Mouse (Mus musculus): ENCODE results near the gene Gm28047. TPM values are rescaled to one million over a fixed set of nuclear protein-coding genes. Genes with fewer than 3 reads are reported as not detected.
A peak's percentile ranks its signal among the peaks of the same experiment; 100 is the strongest.

The Gm28047 gene
- polyA plus RNA-seq, 1 experiment from 2014 or later = not detected

DNA sequence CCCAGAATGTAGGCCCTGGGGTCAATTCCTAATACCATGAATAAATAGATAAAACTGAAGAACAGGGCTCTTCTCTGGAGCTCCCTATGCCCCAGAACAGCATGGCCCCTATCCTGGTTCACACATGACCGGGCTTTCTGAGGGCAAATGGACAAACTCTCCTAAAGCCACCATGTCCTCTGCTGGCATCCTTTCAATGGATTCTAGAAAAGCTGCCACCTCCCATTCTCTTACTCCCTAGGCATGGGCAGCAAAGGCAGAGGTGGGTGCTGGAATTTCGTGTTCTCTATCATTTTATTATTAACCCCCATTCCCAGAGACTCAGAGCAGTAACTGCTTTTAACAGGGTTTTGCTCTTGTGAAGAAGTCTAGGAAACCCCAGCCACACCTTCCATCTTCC is 109.6 kb downstream of the Gm28047 start:
- Histone ChIP-seq H3K36me3 (ENCODE audit: control insufficient read depth, insufficient read depth, low read length) (no peaks in the 10 kb centered on the region), H3K4me3 (ENCODE audit: low read depth, low read length) (no peak overlapping the region), H3K9ac (replicated peaks; ENCODE audit: low read depth, low read length) (no peak overlapping the region), H3K27ac (ENCODE audit: low read length) (no peak overlapping the region), H3K9me3 (ENCODE audit: control insufficient read depth, low read depth, low read length) (no peaks in the 10 kb centered on the region), H3K4me1 (ENCODE audit: control insufficient read depth, insufficient read depth, low read length) (peaks cover 26% of the 10 kb centered on the region), H3K27me3 (ENCODE audit: control insufficient read depth, insufficient read depth, low read length) (no peaks in the 10 kb centered on the region), H3K4me2 (replicated peaks; ENCODE audit: low read depth, low read length) (peak overlapping the region; percentile 69)
- 90% methylated on average over 2 of the region's 2 CpGs for WGBS
- ATAC-seq (ENCODE audit: insufficient number of reproducible peaks, insufficient read depth, low FRiP score, low read depth) = no peak

DNA sequence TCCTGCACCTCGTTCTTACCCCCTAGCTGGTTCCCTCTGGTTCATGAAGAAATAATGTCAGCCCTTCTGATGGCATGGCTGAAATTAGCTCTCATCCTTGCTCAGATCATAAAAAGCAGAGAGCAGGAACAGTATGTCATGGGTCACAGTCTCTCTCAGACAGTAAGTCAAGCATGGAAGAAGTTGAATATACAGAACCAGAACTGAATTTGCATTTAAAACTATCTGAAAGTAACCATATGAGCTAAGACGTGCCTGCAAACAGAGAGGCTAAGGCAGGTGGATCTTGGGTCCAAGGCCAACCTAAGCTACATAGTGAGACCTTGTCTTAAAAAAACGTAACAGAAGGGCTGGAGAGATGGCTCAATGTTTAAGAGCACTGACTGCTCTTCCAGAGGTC is 111.9 kb downstream of the Gm28047 start:
- Histone ChIP-seq H3K4me3 (ENCODE audit: low read depth, low read length) (no peak overlapping the region), H3K27me3 (ENCODE audit: control insufficient read depth, insufficient read depth, low read length) (no peaks in the 10 kb centered on the region), H3K4me1 (ENCODE audit: control insufficient read depth, insufficient read depth, low read length) (peaks cover 28% of the 10 kb centered on the region), H3K9ac (replicated peaks; ENCODE audit: low read depth, low read length) (no peak overlapping the region), H3K4me2 (replicated peaks; ENCODE audit: low read depth, low read length) (no peak overlapping the region), H3K27ac (ENCODE audit: low read length) (no peak overlapping the region), H3K9me3 (ENCODE audit: control insufficient read depth, low read depth, low read length) (no peaks in the 10 kb centered on the region), H3K36me3 (ENCODE audit: control insufficient read depth, insufficient read depth, low read length) (peaks cover 4% of the 10 kb centered on the region; the same call in 1 of the 2 replicates)
- WGBS = 81% methylated on average over 3 of the region's 3 CpGs
- ATAC-seq (ENCODE audit: insufficient number of reproducible peaks, insufficient read depth, low FRiP score, low read depth) = no peak

GRCm38 (mm10) chr15:102512471-102512870 is 112.4 kb downstream of the Gm28047 start:
- no peak overlapping the region for H3K4me3 ChIP-seq (ENCODE audit: low read depth, low read length)
- peaks cover 28% of the 10 kb centered on the region for H3K4me1 ChIP-seq (ENCODE audit: control insufficient read depth, insufficient read depth, low read length)
- no peak overlapping the region; the same call in 1 of the 2 replicates for H3K27ac ChIP-seq (ENCODE audit: low read length)
- H3K9ac ChIP-seq (replicated peaks; ENCODE audit: low read depth, low read length) = no peak overlapping the region
- H3K27me3 ChIP-seq (ENCODE audit: control insufficient read depth, insufficient read depth, low read length) = no peaks in the 10 kb centered on the region
- no peak for ATAC-seq (ENCODE audit: insufficient number of reproducible peaks, insufficient read depth, low FRiP score, low read depth)
- H3K36me3 ChIP-seq (ENCODE audit: control insufficient read depth, insufficient read depth, low read length) = peaks cover 4% of the 10 kb centered on the region; the same call in 1 of the 2 replicates
- H3K9me3 ChIP-seq (ENCODE audit: control insufficient read depth, low read depth, low read length) = no peaks in the 10 kb centered on the region
- H3K4me2 ChIP-seq (replicated peaks; ENCODE audit: low read depth, low read length) = no peak overlapping the region

DNA sequence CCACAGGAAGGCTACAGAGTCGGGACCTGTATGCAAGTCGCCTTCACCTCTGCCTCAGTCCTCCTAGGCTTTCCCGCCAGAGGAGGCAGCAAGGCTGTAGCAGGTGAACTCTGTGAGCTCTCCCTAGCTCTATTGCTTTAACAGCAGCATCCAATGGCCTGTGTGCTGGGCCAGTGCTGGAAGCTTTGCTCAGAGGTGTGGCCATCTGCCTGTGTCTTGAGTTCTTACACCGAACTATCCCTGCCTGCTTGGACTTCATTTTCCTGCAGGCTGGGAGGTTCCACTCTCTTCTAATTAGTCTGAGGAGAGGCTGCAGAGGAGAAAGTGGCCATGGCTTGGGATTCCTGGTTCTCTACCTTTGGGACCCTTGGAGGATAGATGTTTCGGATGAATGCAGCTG is 112.9 kb downstream of the Gm28047 start:
- no peak overlapping the region for H3K4me3 ChIP-seq (ENCODE audit: low read depth, low read length)
- peak overlapping the region; percentile 41; the same call in 1 of the 2 replicates for H3K27ac ChIP-seq (ENCODE audit: low read length)
- WGBS = 35% methylated on average over 5 of the region's 5 CpGs
- H3K27me3 ChIP-seq (ENCODE audit: control insufficient read depth, insufficient read depth, low read length) = no peaks in the 10 kb centered on the region
- no peak overlapping the region for H3K9ac ChIP-seq (replicated peaks; ENCODE audit: low read depth, low read length)
- ATAC-seq (ENCODE audit: insufficient number of reproducible peaks, insufficient read depth, low FRiP score, low read depth) = no peak
- peaks cover 28% of the 10 kb centered on the region for H3K4me1 ChIP-seq (ENCODE audit: control insufficient read depth, insufficient read depth, low read length)
- H3K9me3 ChIP-seq (ENCODE audit: control insufficient read depth, low read depth, low read length) = no peaks in the 10 kb centered on the region
- peak overlapping the region; percentile 86 for H3K4me2 ChIP-seq (replicated peaks; ENCODE audit: low read depth, low read length)
- peaks cover 4% of the 10 kb centered on the region; the same call in 1 of the 2 replicates for H3K36me3 ChIP-seq (ENCODE audit: control insufficient read depth, insufficient read depth, low read length)

GRCm38 (mm10) chr15:102511285-102511833 is 113.5 kb downstream of the Gm28047 start:
- H3K4me3 ChIP-seq (ENCODE audit: low read depth, low read length) = no peak overlapping the region
- no peaks in the 10 kb centered on the region for H3K27me3 ChIP-seq (ENCODE audit: control insufficient read depth, insufficient read depth, low read length)
- H3K9me3 ChIP-seq (ENCODE audit: control insufficient read depth, low read depth, low read length) = no peaks in the 10 kb centered on the region
- H3K4me1 ChIP-seq (ENCODE audit: control insufficient read depth, insufficient read depth, low read length) = peaks cover 28% of the 10 kb centered on the region
- peak overlapping the region; percentile 64 for H3K27ac ChIP-seq (ENCODE audit: low read length)
- peaks cover 4% of the 10 kb centered on the region; the same call in 1 of the 2 replicates for H3K36me3 ChIP-seq (ENCODE audit: control insufficient read depth, insufficient read depth, low read length)
- peak overlapping the region; percentile 86 for H3K4me2 ChIP-seq (replicated peaks; ENCODE audit: low read depth, low read length)
- WGBS = 12% methylated on average over 6 of the region's 6 CpGs
- ATAC-seq (ENCODE audit: insufficient number of reproducible peaks, insufficient read depth, low FRiP score, low read depth) = no peak
- no peak overlapping the region for H3K9ac ChIP-seq (replicated peaks; ENCODE audit: low read depth, low read length)

GRCm38 (mm10) chr15:102510590-102511284 is 114.1 kb downstream of the Gm28047 start:
- Histone ChIP-seq H3K27me3 (ENCODE audit: control insufficient read depth, insufficient read depth, low read length) (no peaks in the 10 kb centered on the region), H3K9ac (replicated peaks; ENCODE audit: low read depth, low read length) (peak overlapping the region; percentile 52), H3K27ac (ENCODE audit: low read length) (peak overlapping the region; percentile 84), H3K36me3 (ENCODE audit: control insufficient read depth, insufficient read depth, low read length) (peaks cover 6% of the 10 kb centered on the region; the same call in 1 of the 2 replicates), H3K4me1 (ENCODE audit: control insufficient read depth, insufficient read depth, low read length) (peaks cover 27% of the 10 kb centered on the region), H3K9me3 (ENCODE audit: control insufficient read depth, low read depth, low read length) (no peaks in the 10 kb centered on the region), H3K4me2 (replicated peaks; ENCODE audit: low read depth, low read length) (peak overlapping the region; percentile 86), H3K4me3 (ENCODE audit: low read depth, low read length) (peak overlapping the region; percentile 58)
- peak; percentile 96 for ATAC-seq (ENCODE audit: insufficient number of reproducible peaks, insufficient read depth, low FRiP score, low read depth)
- 2% methylated on average over 34 of the region's 34 CpGs for WGBS

GRCm38 (mm10) chr15:102510110-102510509 is 114.8 kb downstream of the Gm28047 start:
- Histone ChIP-seq H3K9me3 (ENCODE audit: control insufficient read depth, low read depth, low read length) (no peaks in the 10 kb centered on the region), H3K27ac (ENCODE audit: low read length) (peak overlapping the region; percentile 84; the same call in 1 of the 2 replicates), H3K9ac (replicated peaks; ENCODE audit: low read depth, low read length) (peak overlapping the region; percentile 52), H3K4me3 (ENCODE audit: low read depth, low read length) (peak overlapping the region; percentile 58), H3K36me3 (ENCODE audit: control insufficient read depth, insufficient read depth, low read length) (peaks cover 8% of the 10 kb centered on the region), H3K4me1 (ENCODE audit: control insufficient read depth, insufficient read depth, low read length) (peaks cover 24% of the 10 kb centered on the region), H3K27me3 (ENCODE audit: control insufficient read depth, insufficient read depth, low read length) (no peaks in the 10 kb centered on the region), H3K4me2 (replicated peaks; ENCODE audit: low read depth, low read length) (peak overlapping the region; percentile 86)
- peak; percentile 54; the same call in 1 of the 2 replicates for ATAC-seq (ENCODE audit: insufficient number of reproducible peaks, insufficient read depth, low FRiP score, low read depth)
- 4% methylated on average over 9 of the region's 9 CpGs for WGBS

- 80% methylated on average over 3 of the region's 3 CpGs for WGBS
- H3K4me2 ChIP-seq (replicated peaks; ENCODE audit: low read depth, low read length) = no peak overlapping the region
- H3K27me3 ChIP-seq (ENCODE audit: control insufficient read depth, insufficient read depth, low read length) = no peaks in the 10 kb centered on the region
- ATAC-seq (ENCODE audit: insufficient number of reproducible peaks, insufficient read depth, low FRiP score, low read depth) = no peak
- H3K9me3 ChIP-seq (ENCODE audit: control insufficient read depth, low read depth, low read length) = no peaks in the 10 kb centered on the region
- peaks cover 24% of the 10 kb centered on the region for H3K4me1 ChIP-seq (ENCODE audit: control insufficient read depth, insufficient read depth, low read length)
- H3K9ac ChIP-seq (replicated peaks; ENCODE audit: low read depth, low read length) = no peak overlapping the region
- H3K36me3 ChIP-seq (ENCODE audit: control insufficient read depth, insufficient read depth, low read length) = peaks cover 24% of the 10 kb centered on the region
- H3K4me3 ChIP-seq (ENCODE audit: low read depth, low read length) = no peak overlapping the region
- H3K27ac ChIP-seq (ENCODE audit: low read length) = no peak overlapping the region
Observed at GRCm38 (mm10) chr15:102508336-102508735, 116.5 kb downstream of the Gm28047 start.

Measured in stomach, embryonic 14.5 days (tissue).